Mouse (Mus musculus) G1E (cell line): ENCODE measurements around the gene Ubap2l.

ENCODE experiments used
- CTCF ChIP-seq: IDR thresholded peaks from 2 replicates; pipeline ENCODE4 v1.5.1; 2012; ENCODE audit warnings: low read depth, low read length, inconsistent platforms, mixed read lengths
- GATA1 ChIP-seq: IDR thresholded peaks from 2 replicates; pipeline ENCODE4 v1.6.1; 2012; ENCODE audit warnings: borderline replicate concordance, low read length, inconsistent platforms, mixed read lengths
- POLR2AphosphoS5 ChIP-seq: IDR thresholded peaks from 2 replicates; pipeline ENCODE4 v1.6.1; 2012; ENCODE audit warnings: low read depth, low read length, inconsistent platforms; ENCODE audit not compliant: insufficient replicate concordance

DNA sequence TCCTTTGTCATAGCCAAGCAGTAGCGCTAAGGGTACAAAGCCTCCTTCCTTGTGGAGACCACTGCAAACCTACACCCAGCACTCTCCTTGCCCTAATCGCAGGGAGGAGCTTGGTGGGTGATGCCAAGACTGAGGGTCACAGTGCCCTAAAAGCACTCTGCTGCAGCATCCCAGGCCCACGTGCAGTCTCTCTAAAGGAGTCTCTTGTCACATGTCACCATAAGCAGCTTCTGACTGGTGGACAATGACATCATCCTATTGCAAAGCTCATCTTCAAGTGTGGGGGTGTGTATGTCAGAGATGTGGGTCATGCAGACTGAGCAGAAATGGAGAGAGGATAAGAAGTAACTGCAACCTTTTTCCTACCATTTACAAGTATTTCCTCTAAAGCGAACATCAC, 93.0 kb downstream of the Ubap2l start:
- TF ChIP-seq CTCF (no peak), POLR2AphosphoS5 (no peak), GATA1 (no peak)
